Mouse (Mus musculus) effector memory CD4-positive, alpha-beta T cell, adult 5 months (primary cell): ENCODE data around the gene Hccs. TPM values are rescaled to one million over a fixed set of nuclear protein-coding genes. Genes with fewer than 3 reads are reported as not detected.

Experiments used
- polyA plus RNA-seq: library from polyadenylated mRNA; unstranded; fragments of 100-300 nt; shearing (Covaris generic); gene quantifications from one replicate; pipeline ENCODE4 v1.2.1, GENCODE M21; 2017

The Hccs gene
- 61.6 TPM for polyA plus RNA-seq

DNA sequence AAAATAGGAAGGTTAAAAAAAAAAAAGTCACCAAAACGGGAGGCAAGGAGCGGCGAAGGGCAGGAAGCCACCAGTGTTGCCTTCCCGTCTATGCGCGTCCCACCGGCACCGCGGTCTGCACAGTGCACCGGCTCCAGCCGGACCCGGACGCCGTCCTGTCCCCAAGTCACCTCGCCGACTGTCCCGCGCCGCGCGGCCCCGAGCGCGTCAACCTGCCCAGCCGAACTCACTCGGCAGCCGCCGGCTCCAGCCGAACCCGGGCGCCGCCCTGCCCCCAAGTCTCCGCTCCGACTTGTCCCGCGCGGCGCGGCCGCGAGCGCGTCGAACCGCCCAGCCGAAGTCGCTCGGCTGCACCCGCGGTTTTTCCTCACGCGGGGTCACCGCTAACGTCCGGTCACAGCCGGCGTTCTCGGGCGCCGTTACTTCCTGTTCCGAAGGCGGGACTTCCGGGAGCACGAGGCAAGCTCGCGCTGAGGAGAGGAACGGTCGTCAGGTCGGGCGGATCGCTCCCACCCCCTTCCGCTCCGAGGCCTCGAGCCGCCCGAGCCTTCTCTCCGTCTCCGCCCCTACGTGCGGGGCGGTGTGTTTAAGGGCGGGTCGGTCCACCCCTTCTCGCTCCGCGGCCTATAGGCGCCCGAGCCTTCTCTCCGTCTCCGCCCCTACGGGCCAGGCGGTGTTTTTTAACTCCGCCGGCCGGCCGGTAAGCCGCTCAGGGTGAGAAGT lies at the start of gene Hccs:
Hccs (minus strand) TSS at position 428 of the 723 bp plus-strand sequence.

Other genes starting within 250 kb of the Hccs start
- not detected for gene Amelx, start 133.2 kb downstream of the Hccs start, polyA plus RNA-seq